Mouse (Mus musculus) heart, adult 9 months (tissue): ENCODE measurements around the gene Tyms.

Source experiments
- DNase-seq, 2 experiments: peaks; one replicate each; pipeline ENCODE4 v3.0.0; 2022; ENCODE audit warnings: low spot score in 2 of 2

The Tyms gene

DNA sequence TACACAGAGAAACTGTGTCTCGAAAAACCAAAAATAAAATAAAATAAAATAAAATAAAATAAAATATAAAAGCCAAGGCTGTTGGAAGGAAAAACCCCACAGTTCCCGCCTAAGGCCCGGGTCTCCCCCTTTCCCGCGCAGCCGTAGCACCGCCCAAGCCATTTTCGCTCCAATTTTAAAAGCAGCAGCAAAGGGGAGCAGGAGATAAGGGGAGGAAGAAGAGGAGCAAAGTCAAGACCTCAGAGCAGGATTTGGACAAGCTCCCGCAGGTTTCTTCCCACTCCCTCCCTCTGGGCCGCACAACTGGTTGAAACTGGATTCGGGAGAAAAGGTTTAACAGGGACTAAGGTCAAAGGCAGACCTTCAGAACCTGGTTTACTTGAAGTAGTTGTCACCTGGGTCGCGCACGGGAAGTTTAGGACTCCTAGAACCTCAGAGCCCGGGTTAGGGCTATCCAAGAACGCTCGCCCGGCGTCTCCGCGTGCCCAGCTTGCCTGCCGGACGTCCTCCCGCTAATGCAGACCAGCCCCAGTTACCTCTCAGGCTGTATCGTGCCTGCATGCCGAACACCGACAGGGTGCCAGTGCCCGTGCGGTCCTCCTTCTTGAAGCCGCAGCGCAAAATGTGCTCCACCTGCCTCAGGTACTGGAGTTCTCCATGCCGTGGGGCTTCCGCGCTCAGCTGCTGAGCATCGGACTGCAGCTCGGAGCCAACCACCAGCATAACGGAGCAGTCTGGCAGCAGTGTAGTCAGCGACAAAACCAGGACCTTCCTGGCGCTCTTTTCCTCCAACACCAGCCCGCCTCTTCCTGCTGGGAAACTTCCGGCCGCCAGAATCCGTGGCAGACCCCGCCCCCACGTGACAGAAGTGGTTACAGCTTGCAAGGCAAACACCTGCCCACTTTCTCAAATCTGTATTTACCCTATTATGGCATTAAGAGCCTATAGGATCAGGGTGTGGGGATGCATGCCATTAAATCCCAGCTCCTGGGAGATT is at the start of gene Tyms:
Gene Tyms (minus strand): TSS at position 793 of the 997 bp plus-strand sequence.
- DNase-seq = peak; percentile 65

DNA sequence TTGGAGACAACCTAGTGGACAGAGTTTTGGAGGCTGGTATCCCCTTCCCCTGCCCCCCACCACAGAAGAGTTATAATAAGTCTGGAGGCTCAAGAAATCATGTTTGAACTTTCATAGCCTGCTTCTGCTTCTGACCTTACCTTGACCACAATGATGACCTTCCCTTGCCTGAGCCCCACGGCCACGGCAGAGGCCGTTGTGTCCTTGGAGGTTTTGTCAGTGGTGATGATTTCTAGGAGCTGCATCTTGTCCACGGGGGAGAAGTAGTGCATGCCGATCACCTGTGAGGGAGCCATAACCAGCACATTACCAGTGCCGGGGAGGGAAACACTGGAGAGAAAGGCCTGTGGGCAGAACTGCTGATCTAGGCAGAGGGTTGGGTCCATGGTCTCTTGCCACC is 49.1 kb upstream of the Tyms start:
- no peak for DNase-seq

DNA sequence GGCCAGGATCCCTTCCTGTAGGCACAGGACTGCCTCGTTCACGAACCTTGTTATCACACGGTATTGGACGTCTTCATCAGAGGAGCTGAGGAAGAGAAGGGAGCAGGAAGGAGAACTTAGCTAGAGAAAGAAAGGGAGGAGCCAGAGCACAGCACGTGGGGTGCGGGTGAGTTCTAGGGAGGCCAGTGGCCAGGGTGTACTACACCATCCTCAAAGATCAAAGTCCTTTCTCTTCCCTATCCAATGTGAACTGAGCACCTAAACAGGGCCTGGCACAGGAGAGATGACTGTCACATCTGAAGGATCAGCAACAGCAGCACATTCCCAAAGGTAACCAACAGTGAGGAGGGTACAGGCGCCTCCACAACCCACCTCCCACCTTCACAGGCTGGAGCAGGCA is 46.7 kb upstream of the Tyms start:
- DNase-seq = no peak

DNA sequence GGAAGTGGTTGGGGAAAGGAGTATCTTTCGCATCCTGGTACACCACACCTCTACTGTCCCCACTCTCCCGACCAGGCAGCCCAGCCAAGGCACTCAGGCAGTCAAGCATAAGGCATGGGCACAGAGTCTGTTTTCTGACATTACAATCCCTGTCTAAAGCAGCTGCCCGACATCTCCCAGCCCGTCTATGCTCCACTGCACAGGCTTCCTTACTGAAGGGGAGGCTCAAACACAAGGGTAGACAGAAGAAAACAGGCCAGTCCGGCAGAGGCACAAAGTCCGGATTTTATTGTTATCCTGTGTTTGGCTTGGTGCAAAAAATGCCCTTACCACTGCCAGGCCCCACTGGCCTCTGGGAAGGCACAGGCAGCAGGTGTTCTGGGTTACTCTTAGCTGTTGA is 45.7 kb upstream of the Tyms start:
- no peak for DNase-seq

DNA sequence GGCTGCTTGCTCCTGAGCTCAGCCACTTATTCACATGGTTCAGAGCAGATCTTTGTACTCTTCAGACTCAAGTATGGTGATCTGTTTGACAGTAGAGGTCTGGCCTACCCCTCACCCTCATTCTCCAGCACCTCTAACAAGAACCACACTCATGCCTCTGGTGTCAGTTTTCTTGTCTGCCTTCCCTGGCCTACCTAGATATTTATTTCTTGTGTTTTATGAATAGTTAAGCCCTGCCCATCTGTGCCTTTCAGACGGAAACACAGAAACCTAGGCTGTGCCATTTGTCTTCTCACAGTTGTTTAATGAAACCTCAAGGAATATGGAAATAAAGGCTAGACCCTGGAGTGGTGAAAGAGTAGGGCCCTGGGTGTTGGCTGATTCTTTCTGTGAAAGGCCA is 44.6 kb upstream of the Tyms start:
- no peak for DNase-seq

DNA sequence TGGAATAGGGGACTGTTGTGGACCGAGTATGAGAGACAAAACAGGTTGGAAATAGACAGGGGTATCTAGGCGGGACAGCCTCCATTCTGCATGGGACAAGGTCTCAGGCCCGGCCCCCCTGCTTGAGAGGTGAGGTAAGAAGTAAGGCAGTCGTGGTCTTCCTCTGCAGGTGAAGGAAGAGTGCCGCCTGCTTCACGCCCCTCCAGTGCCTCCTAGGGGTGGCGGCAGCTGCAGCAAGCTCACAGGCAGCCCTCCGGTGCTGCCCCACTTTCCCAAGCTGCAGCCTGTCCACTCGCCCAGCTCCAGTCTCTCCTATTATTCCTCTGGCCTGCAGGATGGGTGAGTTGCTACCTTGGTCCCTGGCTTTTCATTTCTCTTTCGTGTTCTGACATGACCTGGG is 42.3 kb upstream of the Tyms start:
- DNase-seq = no peak

DNA sequence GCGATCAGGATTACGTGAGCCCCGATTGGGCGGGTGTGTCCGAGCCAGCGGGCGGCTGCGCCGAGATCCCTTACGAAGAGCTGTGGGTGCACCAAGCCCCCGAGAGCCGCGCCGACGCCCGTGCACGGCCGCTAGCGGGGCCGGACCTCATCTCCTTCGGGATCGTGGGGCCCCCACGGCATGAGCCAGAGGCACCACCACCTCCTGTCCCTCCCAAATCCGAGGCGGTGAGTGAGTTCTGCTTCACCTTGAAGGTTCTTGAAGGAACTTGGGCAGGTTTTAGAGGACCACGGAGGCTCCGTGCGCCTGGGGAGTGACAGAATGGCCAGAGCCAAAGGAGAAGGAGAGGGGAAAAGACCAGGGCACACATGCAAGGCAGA is 41.3 kb upstream of the Tyms start:
- DNase-seq = no peak

DNA sequence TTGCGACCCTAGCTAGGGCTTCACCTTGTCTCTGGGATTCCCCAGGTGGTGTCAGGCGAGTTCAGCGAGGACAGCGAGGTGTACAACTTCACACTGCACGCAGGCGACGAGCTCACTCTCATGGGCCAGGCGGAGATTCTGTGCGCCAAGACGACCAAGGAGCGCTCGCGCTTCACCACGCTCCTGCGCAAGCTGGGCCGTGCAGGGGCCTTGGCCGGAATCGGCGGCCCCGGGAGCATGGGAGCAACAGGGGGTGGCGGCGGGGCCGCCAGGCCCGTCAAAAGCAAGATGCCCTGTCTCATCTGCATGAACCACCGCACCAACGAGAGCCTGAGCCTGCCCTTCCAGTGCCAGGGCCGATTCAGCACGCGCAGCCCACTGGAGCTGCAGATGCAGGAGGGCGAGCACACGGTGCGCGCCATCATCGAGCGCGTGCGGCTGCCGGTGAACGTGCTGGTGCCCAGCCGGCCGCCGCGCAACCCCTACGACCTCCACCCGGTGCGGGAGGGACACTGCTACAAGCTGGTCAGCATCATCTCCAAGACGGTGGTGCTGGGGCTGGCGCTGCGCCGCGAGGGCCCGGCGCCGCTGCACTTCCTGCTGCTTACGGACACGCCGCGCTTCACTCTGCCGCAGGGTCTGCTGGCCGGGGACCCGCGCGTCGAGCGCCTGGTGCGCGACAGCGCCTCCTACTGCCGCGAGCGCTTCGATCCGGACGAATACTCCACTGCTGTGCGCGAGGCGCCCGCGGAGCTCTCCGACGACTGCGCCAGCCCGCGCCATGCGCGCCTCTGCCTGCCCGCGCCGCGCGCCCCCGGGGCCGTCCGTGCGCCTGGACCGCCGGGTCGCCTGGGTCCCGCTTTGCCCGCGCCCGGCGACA is 40.7 kb upstream of the Tyms start:
- DNase-seq = peak; percentile 37 to 45

DNA sequence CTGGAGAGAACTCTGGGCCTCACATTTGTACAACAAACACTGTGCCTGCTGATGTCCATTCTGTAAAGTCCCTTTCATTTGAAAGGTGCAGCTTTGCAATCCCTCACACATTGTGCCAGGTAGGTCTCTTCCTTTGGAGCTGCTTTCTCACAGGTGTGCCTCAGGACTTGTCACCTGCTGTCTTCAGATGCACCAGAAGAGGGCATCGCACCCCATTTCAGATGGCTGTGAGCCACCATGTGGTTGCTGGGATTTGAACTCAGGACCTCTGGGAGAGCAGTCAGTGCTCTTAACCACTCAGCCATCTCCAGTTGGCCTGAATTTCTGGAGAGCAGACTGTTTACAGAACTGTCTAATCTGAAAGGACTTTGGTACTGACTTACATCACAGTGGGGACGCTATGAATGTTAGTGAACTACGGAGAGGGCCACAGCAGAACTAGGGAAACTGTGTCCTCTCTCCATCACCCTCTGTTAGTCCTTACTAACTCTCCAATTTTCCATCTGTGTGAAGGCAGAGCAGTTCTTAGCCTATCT is 39.2 kb upstream of the Tyms start:
- DNase-seq = no peak

DNA sequence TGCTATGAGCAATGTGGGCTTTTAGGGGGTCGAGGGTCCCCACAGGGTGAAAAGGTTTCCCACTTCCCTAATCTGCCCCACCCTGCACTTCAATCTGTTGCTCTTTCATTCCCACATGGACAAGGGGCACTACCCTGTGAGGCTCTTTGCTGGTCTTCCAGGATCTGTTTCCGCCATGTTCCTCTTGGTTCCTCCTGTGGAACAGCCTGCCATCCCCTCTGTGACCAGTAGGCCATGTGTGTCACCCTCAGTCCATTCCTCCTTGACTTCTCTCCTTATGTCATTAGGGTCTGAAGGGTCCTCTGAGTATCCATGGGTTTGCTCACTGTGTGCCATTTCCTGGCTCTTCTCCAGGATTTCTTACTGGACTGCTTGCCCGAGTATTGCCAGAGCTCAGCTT is 38.4 kb upstream of the Tyms start:
- no peak for DNase-seq

DNA sequence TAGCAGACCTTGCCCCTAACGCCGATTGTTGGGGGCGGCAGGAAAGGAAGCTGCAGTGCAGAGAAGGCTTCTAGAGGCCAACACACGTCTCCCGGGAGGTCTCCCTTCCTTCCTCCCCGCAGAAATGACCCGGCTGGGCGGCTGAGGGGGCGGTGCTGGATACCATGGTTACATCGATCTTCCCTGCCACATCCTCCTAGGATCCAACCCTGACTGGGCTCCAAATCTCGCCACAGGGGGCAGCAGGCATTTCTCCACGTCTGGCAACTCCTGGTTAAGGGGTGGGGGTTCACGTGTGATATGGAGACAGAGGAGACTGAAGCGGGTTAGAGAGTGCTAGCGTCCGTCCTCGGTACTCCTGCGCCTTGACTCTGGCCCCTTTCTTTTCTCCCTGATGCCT is 37.7 kb upstream of the Tyms start:
- DNase-seq = peak; percentile 33 to 49

DNA sequence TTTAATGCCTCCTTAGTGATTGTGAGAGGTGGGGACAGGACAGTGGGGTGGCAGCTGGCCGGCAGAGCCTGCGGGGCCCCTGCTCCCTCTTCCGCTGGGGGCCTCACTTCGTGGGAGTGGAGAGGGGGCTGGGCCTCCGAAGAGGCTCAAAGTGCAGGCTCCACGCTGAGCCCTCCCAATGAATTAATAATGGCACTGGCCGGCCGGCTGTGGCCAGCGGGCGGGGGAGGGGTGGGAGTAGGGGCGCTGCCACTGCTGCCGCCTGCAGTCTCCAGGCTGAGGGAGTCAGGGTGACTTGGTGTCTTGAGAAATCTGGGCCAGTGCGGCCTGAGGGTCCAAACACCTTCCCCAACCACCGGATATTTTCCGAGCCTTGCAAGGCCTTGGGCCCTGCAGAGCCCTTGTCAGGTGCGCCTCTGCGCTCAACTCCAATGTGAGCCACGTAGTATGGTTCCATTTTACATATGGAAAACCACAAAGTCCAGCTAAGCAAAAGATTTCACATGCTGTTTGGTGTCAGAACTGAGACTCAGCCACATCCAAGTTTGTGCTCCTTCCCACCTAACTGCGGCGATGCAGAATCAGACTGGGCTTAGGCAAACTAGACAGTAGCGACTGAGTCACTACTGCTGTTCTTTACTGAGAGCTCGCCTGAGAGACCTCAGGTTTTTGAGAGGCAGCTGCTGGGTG is 37.1 kb upstream of the Tyms start:
- no peak for DNase-seq

DNA sequence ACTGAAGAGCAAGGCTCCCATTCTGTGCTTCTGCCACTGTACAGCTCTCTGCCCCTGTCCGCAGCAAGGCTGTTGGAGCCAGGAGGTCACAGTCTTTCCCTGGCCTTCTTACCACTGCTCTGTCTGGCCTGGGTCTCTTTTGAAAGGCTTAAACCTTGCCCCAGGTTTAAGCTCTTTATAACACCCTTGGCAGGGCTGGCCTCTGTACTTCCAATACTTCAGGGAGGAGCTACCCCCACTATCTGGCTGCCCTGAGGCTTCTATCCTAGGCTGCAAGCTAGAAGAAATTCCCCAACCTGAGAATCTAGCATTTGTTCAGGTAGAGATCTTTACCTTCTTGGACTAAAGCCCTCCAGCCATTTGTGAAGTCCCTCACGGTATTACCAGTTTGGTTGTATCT is 36.5 kb upstream of the Tyms start:
- no peak for DNase-seq

DNA sequence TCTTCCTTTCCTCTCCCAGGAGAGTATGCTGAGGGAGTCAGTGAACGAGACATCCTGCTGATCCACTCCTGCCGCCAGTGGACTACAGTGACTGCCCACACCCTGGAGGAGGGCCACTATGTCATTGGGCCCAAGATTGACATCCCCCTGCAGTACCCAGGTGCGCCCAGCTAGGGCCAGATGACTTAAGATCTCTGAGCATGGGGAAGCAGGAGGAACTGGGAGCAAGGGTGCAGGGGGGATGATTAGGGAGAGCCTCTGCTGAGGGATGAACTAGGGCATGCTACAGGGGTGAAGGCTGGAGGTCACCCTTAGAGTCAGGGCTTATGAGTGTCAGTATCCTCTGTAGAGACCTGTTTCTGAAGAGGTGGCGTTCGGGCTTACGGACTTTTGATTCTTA is 34.8 kb upstream of the Tyms start:
- no peak for DNase-seq

DNA sequence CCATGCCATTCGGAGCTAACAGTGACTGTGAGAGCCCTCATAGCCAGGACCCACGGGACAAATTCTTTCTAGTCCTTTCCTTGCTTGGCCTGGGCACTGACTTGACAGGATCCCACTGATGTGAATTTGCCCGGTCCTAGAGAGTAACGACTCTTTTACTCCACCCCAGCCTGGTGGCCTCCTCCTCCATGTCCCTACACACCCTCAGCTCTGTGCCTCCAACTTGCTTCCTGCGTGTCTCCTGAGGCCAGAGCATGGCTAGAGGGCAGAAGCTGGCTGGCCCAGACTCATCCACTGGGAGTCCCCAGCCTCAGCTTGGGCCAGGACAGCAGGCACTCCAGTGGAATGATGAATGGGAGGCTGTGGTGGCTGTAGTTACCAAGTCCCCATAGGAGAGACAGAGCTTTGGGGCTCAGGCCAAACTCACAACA is 34.2 kb upstream of the Tyms start:
- DNase-seq = no peak

DNA sequence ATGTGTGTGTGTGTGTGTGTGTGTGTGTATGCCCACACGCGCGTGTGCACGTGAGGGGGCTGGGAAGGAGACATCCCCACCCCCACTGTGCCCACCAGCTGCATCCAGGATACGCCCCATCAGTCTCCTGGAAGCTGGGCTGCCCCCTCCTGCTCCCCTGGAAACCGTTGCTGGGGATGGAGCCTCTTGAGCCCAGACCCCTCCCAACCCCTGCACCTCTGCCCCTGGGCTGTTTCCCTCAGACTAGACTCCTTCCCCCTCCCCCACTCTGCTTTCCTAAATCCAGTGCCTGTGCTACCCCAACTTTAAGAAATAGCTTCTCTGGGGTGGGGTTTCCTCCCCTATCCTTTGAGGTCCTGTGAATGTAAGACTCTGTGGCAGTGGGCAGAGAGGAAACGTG is 33.8 kb upstream of the Tyms start:
- DNase-seq = no peak

DNA sequence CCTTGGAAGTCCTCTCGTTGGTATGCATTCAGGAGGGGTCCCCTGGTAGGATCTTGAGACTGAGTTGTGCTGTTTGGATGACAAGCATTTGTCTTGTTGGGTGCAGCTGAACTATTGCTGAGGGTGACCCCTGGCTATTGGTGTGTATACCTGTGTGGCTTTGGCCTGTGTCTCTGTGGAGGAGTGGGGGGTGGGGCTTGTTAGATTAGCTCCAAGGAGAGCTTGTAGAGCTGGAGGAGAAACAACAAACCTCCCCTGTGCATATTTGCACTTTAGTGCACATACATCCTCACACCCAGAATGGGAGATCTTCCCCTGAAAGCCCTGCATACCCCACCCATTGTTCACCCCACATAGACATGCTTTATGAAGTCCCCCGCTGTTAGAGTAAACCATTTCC is 33.3 kb upstream of the Tyms start:
- DNase-seq = no peak

DNA sequence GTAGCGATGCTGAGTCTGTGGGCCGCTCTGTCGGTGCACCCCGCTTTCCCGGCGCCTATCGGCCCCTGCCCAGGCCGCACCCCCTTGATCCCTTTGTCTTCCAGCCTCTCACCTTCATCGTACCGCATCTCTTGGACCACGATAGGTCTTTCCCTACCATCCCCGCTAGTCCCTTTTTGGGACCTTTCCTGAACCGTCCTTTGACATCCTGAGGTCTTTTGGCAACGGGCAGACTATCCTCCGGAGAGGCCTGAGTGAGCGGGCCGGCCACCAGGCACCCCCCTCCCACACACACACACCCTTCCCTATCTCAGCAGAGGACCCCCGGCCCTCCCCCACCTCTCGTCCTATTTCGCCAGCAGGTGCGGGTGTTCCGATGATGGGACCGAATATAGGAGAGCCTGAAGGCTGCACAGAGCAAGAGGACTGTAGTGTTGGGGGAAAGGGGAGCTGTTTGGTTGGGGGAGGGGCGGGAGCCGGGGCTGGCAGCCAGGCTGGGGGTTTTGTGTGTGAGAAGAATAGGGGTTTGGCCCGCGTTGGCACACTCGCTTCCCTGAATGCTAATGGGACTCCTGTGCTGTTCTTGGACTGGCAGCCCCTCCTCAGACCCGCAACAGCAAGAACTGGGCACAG is 32.4 kb upstream of the Tyms start, which contains the start of gene 3110082J24Rik:
Gene 3110082J24Rik (minus strand): TSS at position 419 of the 633 bp plus-strand sequence.
- DNase-seq = no peak

DNA sequence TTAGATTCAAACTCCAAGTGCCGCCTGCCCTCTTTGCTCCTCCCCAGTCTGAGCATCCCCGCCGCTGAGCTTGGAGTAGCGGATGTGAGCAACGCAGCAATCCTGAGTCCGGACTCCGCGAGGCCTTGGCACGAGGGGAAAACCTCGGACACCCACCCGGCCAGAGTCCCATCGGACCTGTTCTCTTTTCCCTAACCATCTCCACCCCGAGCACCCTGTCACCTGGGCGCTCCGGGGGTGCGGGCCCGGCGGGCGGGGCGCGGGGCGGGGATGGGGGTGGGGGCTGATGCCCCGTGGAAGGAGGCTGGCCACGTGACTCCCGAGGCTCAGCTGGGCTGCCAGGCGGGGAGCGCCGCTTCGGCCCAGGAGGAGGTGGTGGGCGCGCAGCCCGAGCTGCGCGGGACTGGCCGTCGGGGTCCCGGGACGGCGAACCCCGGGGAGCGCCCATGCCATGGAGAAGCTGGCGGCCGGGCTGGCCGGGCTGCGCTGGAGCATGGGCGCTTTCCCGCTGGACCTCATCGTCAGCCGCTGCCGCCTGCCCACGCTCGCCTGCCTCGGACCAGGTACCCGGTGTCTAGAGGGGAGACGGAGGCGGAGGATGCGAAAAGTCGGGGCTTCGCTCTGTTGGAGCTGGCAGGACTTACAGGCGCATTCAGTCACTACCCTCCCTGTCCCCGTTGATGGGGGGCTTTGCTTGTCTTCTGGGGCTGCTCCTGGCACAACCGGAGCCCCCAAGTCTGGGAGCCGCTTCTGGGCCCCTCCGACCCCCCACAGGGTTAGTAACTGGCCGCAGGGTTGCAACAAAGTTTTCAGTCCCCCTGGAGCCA is 31.6 kb upstream of the Tyms start, which contains the start of gene Garem2:
Gene Garem2 (plus strand): TSS at position 321 of the 827 bp plus-strand sequence.
- no peak for DNase-seq

DNA sequence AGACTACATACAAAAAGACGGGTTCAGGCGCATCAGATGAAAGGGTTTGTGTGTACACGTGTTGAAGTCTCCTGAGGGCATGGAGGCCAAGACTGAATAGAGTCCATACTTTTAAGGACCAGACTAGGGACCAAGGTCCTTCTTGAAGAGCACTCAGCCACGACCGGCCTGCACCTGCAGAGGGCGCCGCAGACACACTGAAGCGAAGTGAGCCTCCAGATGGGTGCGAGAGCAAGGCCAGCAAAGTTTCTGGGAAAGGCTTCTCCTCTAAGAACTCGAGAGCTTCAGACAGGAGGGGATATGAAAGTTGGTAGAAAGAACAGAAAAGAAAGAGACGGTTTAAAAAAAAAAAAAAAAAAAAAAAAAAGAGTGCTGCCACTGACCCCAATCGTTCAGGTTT is 30.9 kb upstream of the Tyms start:
- no peak for DNase-seq
